Mouse (Mus musculus) MEL (cell line): Measurements from ENCODE around the gene Hoxb7. TPM values are rescaled to one million over a fixed set of nuclear protein-coding genes. Genes with fewer than 3 reads are reported as not detected.

Experiments
- DNase-seq: peaks from one replicate; pipeline ENCODE4 v3.0.0; 2011; ENCODE audit warnings: low read depth, low spot score
- H3K27ac ChIP-seq: 2 replicates; pipeline ENCODE4 v1.5.1; 2012; ENCODE audit warnings: low read depth, mild to moderate bottlenecking, control low read depth, low read length, moderate library complexity; ENCODE audit not compliant: control insufficient read depth
- H3K27me3 ChIP-seq, 2 experiments: fragments of 150-350 bp in 1 of 2; sonication (generic) in 1 of 2; 2 replicates each; pipeline ENCODE4 v1.6.1; 2012; ENCODE audit warnings: low read length in 2 of 2, mild to moderate bottlenecking in 2 of 2, improper control_type of control experiment in 1 of 2, moderate library complexity in 1 of 2; ENCODE audit not compliant: insufficient read depth in 2 of 2, control insufficient read depth in 1 of 2
- H3K36me3 ChIP-seq, 2 experiments: 2 replicates each; pipeline ENCODE4 v1.6.1; 2012 to 2014; ENCODE audit warnings: low read length in 2 of 2, improper control_type of control experiment in 1 of 2, inconsistent platforms in 1 of 2, mild to moderate bottlenecking in 1 of 2; ENCODE audit not compliant: insufficient read depth in 2 of 2, control insufficient read depth in 1 of 2
- H3K4me1 ChIP-seq, 2 experiments: fragments of 150-350 bp in 1 of 2; sonication (generic) in 1 of 2; 2 replicates each; pipeline ENCODE4 v1.6.1; 2012; ENCODE audit warnings: low read length in 2 of 2, improper control_type of control experiment in 1 of 2, mild to moderate bottlenecking in 1 of 2; ENCODE audit not compliant: insufficient read depth in 2 of 2, control insufficient read depth in 1 of 2
- H3K4me3 ChIP-seq, 2 experiments: fragments of 150-350 bp in 1 of 2; sonication (generic) in 1 of 2; 2 replicates each; pipeline ENCODE4 v1.5.1; 2012; ENCODE audit warnings: low read depth in 2 of 2, low read length in 2 of 2, mild to moderate bottlenecking in 2 of 2, moderate library complexity in 2 of 2, control low read depth in 1 of 2, improper control_type of control experiment in 1 of 2; ENCODE audit not compliant: control insufficient read depth in 1 of 2, insufficient read depth in 1 of 2
- H3K79me2 ChIP-seq: 2 replicates; pipeline ENCODE4 v1.6.1; 2012; ENCODE audit warnings: mild to moderate bottlenecking, low read length, moderate library complexity; ENCODE audit not compliant: control insufficient read depth, poor library complexity, insufficient read depth
- H3K9ac ChIP-seq: 2 replicates; pipeline ENCODE4 v1.6.1; 2012; ENCODE audit warnings: low read depth, mild to moderate bottlenecking, control low read depth, low read length, moderate library complexity; ENCODE audit not compliant: control insufficient read depth, poor library complexity, severe bottlenecking
- H3K9me3 ChIP-seq: fragments of 150-350 bp; sonication (generic); replicated peaks from 2 replicates; pipeline ENCODE4 v1.6.1; 2012; ENCODE audit warnings: mild to moderate bottlenecking, low read length, improper control_type of control experiment, moderate library complexity; ENCODE audit not compliant: insufficient read depth
- BHLHE40 ChIP-seq: IDR thresholded peaks from 2 replicates; pipeline ENCODE4 v1.6.1; 2012; ENCODE audit warnings: low read depth, mild to moderate bottlenecking, inconsistent platforms, low read length, improper control_type of control experiment, borderline replicate concordance
- CHD2 ChIP-seq: IDR thresholded peaks from 2 replicates; pipeline ENCODE4 v1.6.1; 2011; ENCODE audit warnings: low read length, improper control_type of control experiment
- ELF1 ChIP-seq: IDR thresholded peaks from 2 replicates; pipeline ENCODE4 v1.6.1; 2014; ENCODE audit warnings: low read depth, mild to moderate bottlenecking, inconsistent platforms, low read length, improper control_type of control experiment, moderate library complexity
- EP300 ChIP-seq, 2 experiments: IDR thresholded peaks; 2 replicates each; pipeline ENCODE4 v1.6.1; 2011; ENCODE audit warnings: improper control_type of control experiment in 2 of 2, low read length in 2 of 2, low read depth in 1 of 2, mild to moderate bottlenecking in 1 of 2
- ETS1 ChIP-seq: IDR thresholded peaks from 2 replicates; pipeline ENCODE4 v1.6.1; 2012; ENCODE audit warnings: low read depth, mild to moderate bottlenecking, inconsistent platforms, low read length, improper control_type of control experiment, moderate library complexity
- GABPA ChIP-seq: IDR thresholded peaks from 2 replicates; pipeline ENCODE4 v1.6.1; 2012; ENCODE audit warnings: low read depth, mild to moderate bottlenecking, inconsistent platforms, low read length, improper control_type of control experiment, moderate library complexity
- GATA1 ChIP-seq: IDR thresholded peaks from 2 replicates; pipeline ENCODE4 v1.6.1; 2011; ENCODE audit warnings: low read depth, low read length, improper control_type of control experiment
- HCFC1 ChIP-seq: IDR thresholded peaks from 2 replicates; pipeline ENCODE4 v1.6.1; 2012; ENCODE audit warnings: low read depth, mild to moderate bottlenecking, inconsistent platforms, low read length, improper control_type of control experiment, moderate library complexity
- JUND ChIP-seq: IDR thresholded peaks from 2 replicates; pipeline ENCODE4 v1.6.1; 2011; ENCODE audit warnings: low read depth, mild to moderate bottlenecking, improper control_type of control experiment, low read length
- KAT2A ChIP-seq: conservative IDR thresholded peaks from 2 replicates; pipeline ENCODE4 v1.6.1; 2012; ENCODE audit warnings: low read depth, low read length, improper control_type of control experiment, inconsistent platforms
- MAFK ChIP-seq: IDR thresholded peaks from 2 replicates; pipeline ENCODE4 v1.6.1; 2011; ENCODE audit warnings: low read depth, mild to moderate bottlenecking, low read length, improper control_type of control experiment, borderline replicate concordance
- MAX ChIP-seq: IDR thresholded peaks from 2 replicates; pipeline ENCODE4 v1.6.1; 2011; ENCODE audit warnings: low read length, improper control_type of control experiment
- MAZ ChIP-seq: IDR thresholded peaks from 2 replicates; pipeline ENCODE4 v1.6.1; 2012; ENCODE audit warnings: low read depth, mild to moderate bottlenecking, inconsistent platforms, low read length, improper control_type of control experiment
- MEF2A ChIP-seq: IDR thresholded peaks from 2 replicates; pipeline ENCODE4 v1.6.1; 2014; ENCODE audit warnings: low read depth, mild to moderate bottlenecking, inconsistent platforms, low read length, improper control_type of control experiment; ENCODE audit not compliant: poor library complexity, insufficient replicate concordance, severe bottlenecking; ENCODE audit errors: extremely low read depth
- MXI1 ChIP-seq: IDR thresholded peaks from 2 replicates; pipeline ENCODE4 v1.6.1; 2011; ENCODE audit warnings: mild to moderate bottlenecking, low read depth, low read length, improper control_type of control experiment
- MYB ChIP-seq: IDR thresholded peaks from 2 replicates; pipeline ENCODE4 v1.6.1; 2011; ENCODE audit warnings: mild to moderate bottlenecking, low read depth, low read length, improper control_type of control experiment
- NELFE ChIP-seq: IDR thresholded peaks from 2 replicates; pipeline ENCODE4 v1.6.1; 2011; ENCODE audit warnings: low read depth, low read length, improper control_type of control experiment
- NRF1 ChIP-seq: IDR thresholded peaks from 2 replicates; pipeline ENCODE4 v1.6.1; 2014; ENCODE audit warnings: low read depth, mild to moderate bottlenecking, inconsistent platforms, low read length, improper control_type of control experiment, moderate library complexity; ENCODE audit not compliant: poor library complexity, insufficient read depth, severe bottlenecking
- POLR2A ChIP-seq, 2 experiments: IDR thresholded peaks; 2 replicates each; pipeline ENCODE4 v1.6.1; 2011 to 2012; ENCODE audit warnings: low read length in 2 of 2, mild to moderate bottlenecking in 2 of 2, control low read depth in 1 of 2, improper control_type of control experiment in 1 of 2, low read depth in 1 of 2, moderate library complexity in 1 of 2; ENCODE audit not compliant: control insufficient read depth in 1 of 2, insufficient read depth in 1 of 2, poor library complexity in 1 of 2
- POLR2AphosphoS2 ChIP-seq: IDR thresholded peaks from 2 replicates; pipeline ENCODE4 v1.6.1; 2011; ENCODE audit warnings: low read length, improper control_type of control experiment
- RAD21 ChIP-seq: IDR thresholded peaks from 2 replicates; pipeline ENCODE4 v1.6.1; 2011; ENCODE audit warnings: mild to moderate bottlenecking, low read depth, low read length, improper control_type of control experiment
- RCOR1 ChIP-seq: IDR thresholded peaks from 2 replicates; pipeline ENCODE4 v1.6.1; 2012; ENCODE audit warnings: low read depth, mild to moderate bottlenecking, inconsistent platforms, low read length, improper control_type of control experiment
- SIN3A ChIP-seq: IDR thresholded peaks from 2 replicates; pipeline ENCODE4 v1.6.1; 2012; ENCODE audit warnings: low read length, improper control_type of control experiment, inconsistent platforms
- SMC3 ChIP-seq: IDR thresholded peaks from 2 replicates; pipeline ENCODE4 v1.6.1; 2011; ENCODE audit warnings: low read depth, low read length, improper control_type of control experiment
- TAL1 ChIP-seq: IDR thresholded peaks from 2 replicates; pipeline ENCODE4 v1.6.1; 2012; ENCODE audit warnings: mild to moderate bottlenecking, inconsistent platforms, low read length, moderate library complexity, mixed read lengths
- TBP ChIP-seq: IDR thresholded peaks from 2 replicates; pipeline ENCODE4 v1.8.0; 2011; ENCODE audit warnings: low read depth, low read length, improper control_type of control experiment
- TCF12 ChIP-seq: IDR thresholded peaks from 2 replicates; pipeline ENCODE4 v1.6.1; 2014; ENCODE audit warnings: low read depth, mild to moderate bottlenecking, inconsistent platforms, low read length, improper control_type of control experiment, moderate library complexity
- UBTF ChIP-seq: IDR thresholded peaks from 2 replicates; pipeline ENCODE4 v1.6.1; 2012; ENCODE audit warnings: low read depth, mild to moderate bottlenecking, inconsistent platforms, low read length, improper control_type of control experiment, moderate library complexity, borderline replicate concordance; ENCODE audit not compliant: insufficient read depth
- USF2 ChIP-seq, 2 experiments: IDR thresholded peaks; 2 replicates each; pipeline ENCODE4 v1.6.1; 2011 to 2012; ENCODE audit warnings: improper control_type of control experiment in 2 of 2, low read length in 2 of 2, borderline replicate concordance in 1 of 2, inconsistent platforms in 1 of 2, low read depth in 1 of 2, mild to moderate bottlenecking in 1 of 2; ENCODE audit not compliant: insufficient read depth in 1 of 2
- ZKSCAN1 ChIP-seq: IDR thresholded peaks from 2 replicates; pipeline ENCODE4 v1.6.1; 2012; ENCODE audit warnings: low read depth, mild to moderate bottlenecking, inconsistent platforms, low read length, improper control_type of control experiment, moderate library complexity
- ZNF384 ChIP-seq: IDR thresholded peaks from 2 replicates; pipeline ENCODE4 v1.6.1; 2012; ENCODE audit warnings: low read depth, mild to moderate bottlenecking, inconsistent platforms, low read length, improper control_type of control experiment
- polyA plus RNA-seq, 2 experiments: library from polyadenylated mRNA; stranded (reverse) in 1 of 2; unstranded in 1 of 2; fragments of >175 nt in 1 of 2; fragments of >200 nt in 1 of 2; gene quantifications; 2 replicates each; pipeline versions ENCODE4 v1.2.1 to v1.2.4; 2012; ENCODE audit warnings: low replicate concordance in 2 of 2, low read depth in 1 of 2; ENCODE audit not compliant: insufficient read length in 2 of 2, insufficient read depth in 1 of 2, missing spikeins in 1 of 2
- total RNA-seq: library from RNA; depleted of rRNA; stranded (reverse); fragments of 300-350 nt; gene quantifications from 2 replicates; pipeline ENCODE4 v1.2.3, GENCODE M21; 2012

The Hoxb7 gene
- total and polyA plus RNA-seq, 3 experiments, result not detected

- DNase-seq, result no peak
- Histone ChIP-seq H3K9ac (no peak overlapping the region), H3K4me3 (no peak overlapping the region), H3K4me1 (no peaks in the 10 kb centered on the region), H3K27me3 (peaks cover 3 to 6% of the 10 kb centered on the region in 2 experiments; a peak in 2 of 4 replicates), H3K9me3 (no peaks in the 10 kb centered on the region), H3K27ac (no peak overlapping the region), H3K79me2 (no peaks in the 10 kb centered on the region), H3K36me3 (no peaks in the 10 kb centered on the region)
- TF ChIP-seq GATA1 (no peak), MEF2A (no peak), HCFC1 (no peak), ELF1 (no peak), KAT2A (no peak), TBP (no peak), NRF1 (no peak), ETS1 (no peak), MAX (no peak), JUND (no peak), MYB (no peak), SMC3 (no peak), MAZ (no peak), MAFK (no peak), GABPA (no peak), ZKSCAN1 (no peak), RAD21 (no peak), RCOR1 (no peak), USF2 (IDR thresholded peaks at IDR 0.05; ENCODE audit: borderline replicate concordance in 1 of 2, insufficient read depth in 1 of 2, low read depth in 1 of 2, low read length in 2 of 2) (no peak)
Observed at GRCm38 (mm10) chr11:96286739-96287385, 439 bp downstream of the Hoxb7 start.

- no peak overlapping the region for H3K27ac ChIP-seq
- no peaks in the 10 kb centered on the region for H3K4me1 ChIP-seq
- no peaks in the 10 kb centered on the region for H3K36me3 ChIP-seq
- H3K4me3 ChIP-seq, result no peak overlapping the region
- no peak overlapping the region for H3K9ac ChIP-seq
- no peak for DNase-seq
- H3K27me3 ChIP-seq, result peaks cover 3 to 6% of the 10 kb centered on the region in 2 experiments; a peak in 2 of 4 replicates
- H3K9me3 ChIP-seq, result no peaks in the 10 kb centered on the region
- H3K79me2 ChIP-seq, result no peaks in the 10 kb centered on the region
- TF ChIP-seq POLR2AphosphoS2 (no peak), BHLHE40 (no peak), GATA1 (no peak), TAL1 (no peak), EP300 (IDR thresholded peaks at IDR 0.05; ENCODE audit: low read depth in 1 of 2, low read length in 2 of 2) (no peak), UBTF (no peak), MAFK (no peak), TCF12 (no peak), MXI1 (no peak), MAZ (no peak), NELFE (no peak), POLR2A (IDR thresholded peaks at IDR 0.05; ENCODE audit: control insufficient read depth in 1 of 2, insufficient read depth in 1 of 2, low read depth in 1 of 2, low read length in 2 of 2, poor library complexity in 1 of 2) (no peak), SIN3A (no peak), CHD2 (no peak), ZNF384 (no peak), MEF2A (no peak), JUND (no peak), RAD21 (no peak), SMC3 (no peak)
Observed at GRCm38 (mm10) chr11:96287411-96287810, 988 bp downstream of the Hoxb7 start.
